Mouse (Mus musculus): Measurements from ENCODE around the gene Hap1. TPM values are rescaled to one million over a fixed set of nuclear protein-coding genes. Genes with fewer than 3 reads are reported as not detected.

Hap1 gene
- polyA plus RNA-seq, 2 experiments = 0.06 to 0.23 TPM

GRCm38 (mm10) chr11:100320172-100320630 lies 35.7 kb downstream of the Hap1 start:
- under 1% methylated on average over 39 of the region's 40 CpGs for WGBS (ENCODE audit: insufficient replicate concordance)
- Histone ChIP-seq H3K4me1 (replicated peaks; ENCODE audit: control insufficient read depth in 2 of 2, insufficient read depth in 2 of 2, low read length in 1 of 2) (peaks cover 13 to 25% of the 10 kb centered on the region in 2 experiments), H3K4me3 (ENCODE audit: insufficient read depth in 1 of 2, low read depth in 2 of 2, low read length in 2 of 2) (peak overlapping the region; percentile 69 to 90), H3K36me3 (replicated peaks; ENCODE audit: control insufficient read depth, insufficient read depth, low read depth) (peaks cover 23% of the 10 kb centered on the region), H3K27me3 (ENCODE audit: control insufficient read depth, insufficient read depth, low read length) (no peaks in the 10 kb centered on the region), H3K27ac (peak overlapping the region; percentile 90), H3K9ac (replicated peaks) (peak overlapping the region; percentile 97), H3K4me2 (ENCODE audit: low read depth) (peak overlapping the region; percentile 94), H3K9me3 (ENCODE audit: control insufficient read depth, low read length) (no peaks in the 10 kb centered on the region)
- DNase-seq (ENCODE audit: low read depth in 3 of 3, low spot score in 3 of 3) = peak; percentile 97 to 98 (median 97)
- peak; percentile 53 for TF ChIP-seq CTCF (IDR thresholded peaks at IDR 0.05; ENCODE audit: low read depth)
- peak; percentile 59 for TF ChIP-seq EP300 (IDR thresholded peaks at IDR 0.05; ENCODE audit: low read depth)
- peak; percentile 83 for ATAC-seq (ENCODE audit: insufficient read depth)

DNA sequence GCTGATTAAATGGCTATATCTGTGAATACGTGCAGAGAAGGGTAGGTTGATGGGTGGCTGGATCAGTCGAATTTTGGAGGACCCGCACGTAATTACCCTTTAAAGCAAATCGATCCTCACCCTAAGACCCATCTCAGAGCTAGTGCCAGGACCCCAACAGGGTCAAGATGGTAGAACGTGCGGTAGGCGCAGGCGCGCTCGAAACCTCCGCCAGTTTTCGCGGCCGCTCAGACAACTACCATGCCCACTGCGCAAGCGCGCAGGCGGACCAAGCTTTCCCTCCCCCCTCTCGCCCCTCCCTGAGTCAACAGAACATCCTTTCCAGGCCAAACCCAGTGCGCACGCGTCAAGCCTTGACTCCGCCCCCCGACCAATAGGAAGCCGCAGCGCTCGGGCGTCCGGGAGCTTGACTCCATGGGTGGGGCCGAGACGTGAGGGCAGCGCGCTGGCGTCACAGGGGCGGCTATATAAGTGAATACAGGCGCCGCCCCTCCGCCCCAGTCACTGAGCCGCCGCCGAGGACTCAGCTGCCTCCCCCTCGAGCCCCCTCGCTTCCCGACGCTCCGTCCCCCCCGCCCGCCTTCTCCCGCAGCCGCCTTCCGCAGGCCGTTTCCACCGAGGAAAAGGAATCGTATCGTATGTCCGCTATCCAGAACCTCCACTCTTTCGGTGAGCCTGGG lies 36.3 kb downstream of the Hap1 start, which contains the start of gene Eif1:
Gene Eif1 (plus strand): TSS at position 394 of the 680 bp plus-strand sequence.
- under 1% methylated on average over 53 of the region's 58 CpGs for WGBS (ENCODE audit: insufficient replicate concordance)
- peak within 1 kb of the TSS; percentile 97 for H3K9ac ChIP-seq (replicated peaks)
- H3K9me3 ChIP-seq (ENCODE audit: control insufficient read depth, low read length) = no peaks in the 10 kb centered on the region
- no peak for TF ChIP-seq CTCF (IDR thresholded peaks at IDR 0.05; ENCODE audit: low read depth)
- no peak for TF ChIP-seq EP300 (IDR thresholded peaks at IDR 0.05; ENCODE audit: low read depth)
- H3K4me2 ChIP-seq (ENCODE audit: low read depth) = peak within 1 kb of the TSS; percentile 94
- peak within 1 kb of the TSS; percentile 69 to 90 for H3K4me3 ChIP-seq (ENCODE audit: insufficient read depth in 1 of 2, low read depth in 2 of 2, low read length in 2 of 2)
- no peaks in the 10 kb centered on the region for H3K27me3 ChIP-seq (ENCODE audit: control insufficient read depth, insufficient read depth, low read length)
- H3K27ac ChIP-seq = peak within 1 kb of the TSS; percentile 90
- peak; percentile 99 to 100 (median 100) for DNase-seq (ENCODE audit: low read depth in 3 of 3, low spot score in 3 of 3)
- ATAC-seq (ENCODE audit: insufficient read depth) = peak; percentile 83
- H3K4me1 ChIP-seq (replicated peaks; ENCODE audit: control insufficient read depth in 2 of 2, insufficient read depth in 2 of 2, low read length in 1 of 2) = peaks cover 13 to 25% of the 10 kb centered on the region in 2 experiments
- peaks cover 23% of the 10 kb centered on the region for H3K36me3 ChIP-seq (replicated peaks; ENCODE audit: control insufficient read depth, insufficient read depth, low read depth)

DNA sequence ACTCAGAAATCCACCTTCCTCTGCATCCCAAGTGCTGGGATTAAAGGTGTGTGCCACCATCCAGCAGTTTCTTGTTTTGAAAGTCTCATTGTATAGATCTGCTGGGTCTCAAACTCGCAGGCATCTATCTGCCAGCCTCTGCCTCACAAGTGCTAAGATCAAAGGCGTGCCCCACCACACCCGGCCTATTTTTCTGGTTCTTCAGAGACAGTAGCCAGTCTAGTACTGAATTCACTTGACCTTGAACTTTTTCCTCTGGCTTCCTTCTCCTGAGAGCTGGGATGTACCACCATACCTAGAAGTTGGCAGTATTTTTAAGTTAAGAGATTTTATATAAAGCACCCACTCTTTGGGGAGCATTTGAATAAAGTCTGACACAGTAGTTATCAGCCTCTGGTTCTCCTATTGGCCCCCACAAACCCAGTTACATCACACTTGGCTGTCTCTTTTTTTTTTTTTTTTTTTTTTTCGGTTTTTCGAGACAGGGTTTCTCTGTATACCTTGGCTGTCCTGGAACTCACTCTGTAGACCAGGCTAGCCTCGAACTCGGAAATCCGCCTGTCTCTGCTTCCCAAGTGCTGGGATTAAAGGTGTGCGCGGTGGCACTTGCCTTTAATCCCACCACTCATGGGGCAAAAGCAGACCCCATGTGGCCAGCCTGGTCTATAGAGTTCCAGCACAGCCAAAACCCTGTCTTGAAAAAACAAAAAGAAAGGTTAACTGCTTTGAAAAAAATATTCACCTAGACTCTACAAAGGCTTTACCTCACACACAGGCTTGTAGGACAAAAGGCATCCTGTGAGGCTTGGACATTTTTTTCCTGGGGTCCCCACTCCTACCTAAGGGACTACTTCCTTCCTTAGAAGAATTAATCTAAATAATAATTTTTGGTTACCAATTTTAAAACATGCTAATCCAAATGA lies 37.1 kb downstream of the Hap1 start:
- no peak for ATAC-seq (ENCODE audit: insufficient read depth)
- 40% methylated on average over 10 of the region's 10 CpGs for WGBS (ENCODE audit: insufficient replicate concordance)

DNA sequence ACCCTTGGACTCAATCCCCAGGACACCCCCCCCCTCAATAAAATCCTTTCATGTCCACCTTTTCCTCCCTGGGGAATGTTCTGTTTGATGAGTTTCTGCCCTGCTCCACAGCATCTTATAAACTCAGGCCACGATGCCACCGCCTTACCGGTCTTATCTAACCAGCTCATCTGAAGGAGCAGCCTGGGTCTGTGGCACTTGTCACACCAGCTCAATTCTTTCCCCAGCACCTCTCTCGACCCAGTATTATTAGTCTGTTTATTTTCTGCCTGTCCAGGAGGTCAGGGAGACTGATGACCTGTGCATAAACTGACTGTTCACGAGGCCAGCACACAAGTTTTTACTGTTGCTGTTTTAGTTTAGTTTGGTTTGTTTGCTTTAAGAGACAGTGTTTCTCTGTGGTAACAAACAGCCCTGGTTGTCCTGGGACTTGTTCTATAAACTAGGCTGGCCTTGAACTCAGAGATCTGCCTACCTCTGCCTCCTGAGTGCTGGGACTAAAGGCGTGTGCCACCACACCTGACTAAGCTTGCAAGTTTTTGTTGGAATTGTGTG lies 38.0 kb downstream of the Hap1 start:
- TF ChIP-seq CTCF (IDR thresholded peaks at IDR 0.05; ENCODE audit: low read depth) = no peak
- TF ChIP-seq EP300 (IDR thresholded peaks at IDR 0.05; ENCODE audit: low read depth) = no peak
- Histone ChIP-seq H3K27me3 (ENCODE audit: control insufficient read depth, insufficient read depth, low read length) (no peaks in the 10 kb centered on the region), H3K36me3 (replicated peaks; ENCODE audit: control insufficient read depth, insufficient read depth, low read depth) (peaks cover 23% of the 10 kb centered on the region), H3K9me3 (ENCODE audit: control insufficient read depth, low read length) (no peaks in the 10 kb centered on the region), H3K4me2 (ENCODE audit: low read depth) (peak overlapping the region; percentile 77), H3K27ac (peak overlapping the region; percentile 89), H3K4me1 (replicated peaks; ENCODE audit: control insufficient read depth in 2 of 2, insufficient read depth in 2 of 2, low read length in 1 of 2) (peaks cover 13 to 27% of the 10 kb centered on the region in 2 experiments), H3K9ac (replicated peaks) (peak overlapping the region; percentile 66), H3K4me3 (ENCODE audit: insufficient read depth in 1 of 2, low read depth in 2 of 2, low read length in 2 of 2) (no peak overlapping the region; a peak in 1 of 4 replicates)
- ATAC-seq (ENCODE audit: insufficient read depth) = no peak
- DNase-seq (ENCODE audit: low read depth in 3 of 3, low spot score in 3 of 3) = peak in 2 of 3 experiments; percentile 57 to 58
- 23% methylated on average over 6 of the region's 6 CpGs for WGBS (ENCODE audit: insufficient replicate concordance)

More for the DNA sequence above, 37.1 kb downstream of the Hap1 start:
- peaks cover 13 to 27% of the 10 kb centered on the region in 2 experiments for H3K4me1 ChIP-seq (replicated peaks; ENCODE audit: control insufficient read depth in 2 of 2, insufficient read depth in 2 of 2, low read length in 1 of 2)
- H3K36me3 ChIP-seq (replicated peaks; ENCODE audit: control insufficient read depth, insufficient read depth, low read depth) = peaks cover 23% of the 10 kb centered on the region
- H3K27me3 ChIP-seq (ENCODE audit: control insufficient read depth, insufficient read depth, low read length) = no peaks in the 10 kb centered on the region
- H3K9ac ChIP-seq (replicated peaks) = peak overlapping the region; percentile 66
- TF ChIP-seq EP300 (IDR thresholded peaks at IDR 0.05; ENCODE audit: low read depth) = no peak
- no peak for TF ChIP-seq CTCF (IDR thresholded peaks at IDR 0.05; ENCODE audit: low read depth)
- no peaks in the 10 kb centered on the region for H3K9me3 ChIP-seq (ENCODE audit: control insufficient read depth, low read length)
- DNase-seq (ENCODE audit: low read depth in 3 of 3, low spot score in 3 of 3) = peak in 2 of 3 experiments; percentile 47 to 60
- H3K27ac ChIP-seq = peak overlapping the region; percentile 89
- peak overlapping the region; percentile 40 to 69; a peak in 3 of 4 replicates for H3K4me3 ChIP-seq (ENCODE audit: insufficient read depth in 1 of 2, low read depth in 2 of 2, low read length in 2 of 2)
- H3K4me2 ChIP-seq (ENCODE audit: low read depth) = peak overlapping the region; percentile 77
